Mouse (Mus musculus) kidney, embryonic 16.5 days (tissue): ENCODE data around the gene Cc2d2b. TPM values are rescaled to one million over a fixed set of nuclear protein-coding genes. Genes with fewer than 3 reads are reported as not detected.

Experiments used
- ATAC-seq: fragments of 200-750 bp; cut with Nextera tagmentation; 2 replicates; pipeline ENCODE4 v1.8.0; 2017; ENCODE audit warnings: moderate TSS enrichment; ENCODE audit not compliant: low FRiP score, low TSS enrichment
- H3K27ac ChIP-seq: fragments of 300-500 bp; sonication (generic); 2 replicates; pipeline ENCODE4 v1.5.1; 2014; ENCODE audit warnings: low read length
- H3K27me3 ChIP-seq: fragments of 300-500 bp; sonication (generic); 2 replicates; pipeline ENCODE4 v1.6.1; 2014; ENCODE audit warnings: low read length, control low read depth, mixed read lengths; ENCODE audit not compliant: insufficient read depth
- H3K36me3 ChIP-seq: fragments of 300-500 bp; sonication (generic); 2 replicates; pipeline ENCODE4 v1.6.1; 2014; ENCODE audit warnings: low read length, control low read depth, mixed read lengths; ENCODE audit not compliant: insufficient read depth
- H3K4me1 ChIP-seq: fragments of 300-500 bp; sonication (generic); 2 replicates; pipeline ENCODE4 v1.6.1; 2014; ENCODE audit warnings: low read length, control low read depth, mixed read lengths; ENCODE audit not compliant: insufficient read depth
- H3K4me2 ChIP-seq: fragments of 300-500 bp; sonication (generic); replicated peaks from 2 replicates; pipeline ENCODE4 v1.6.1; 2014; ENCODE audit warnings: low read depth, low read length
- H3K4me3 ChIP-seq: fragments of 300-500 bp; sonication (generic); 2 replicates; pipeline ENCODE4 v1.5.1; 2014; ENCODE audit warnings: mild to moderate bottlenecking, low read length
- H3K9ac ChIP-seq: fragments of 300-500 bp; sonication (generic); replicated peaks from 2 replicates; pipeline ENCODE4 v1.6.1; 2014; ENCODE audit warnings: low read length
- H3K9me3 ChIP-seq: fragments of 300-500 bp; sonication (generic); 2 replicates; pipeline ENCODE4 v1.6.1; 2016; ENCODE audit warnings: low read length, control low read depth
- WGBS: fragments of 180-500 bp; shearing (Covaris S2); extraction: QIAGEN DNeasy Blood & Tissue Kit; methylation state at CpG from one replicate; pipeline ENCODE4 v1.1.7; 2014; 5-methylcytosine and 5-hydroxymethylcytosine counted together
- polyA plus RNA-seq: library from polyadenylated mRNA; unstranded; fragments of >200 nt; fragmentation: Nextera tagmentation; extraction: Ambion mirVana; gene quantifications from 2 replicates; pipeline ENCODE4 v1.2.1, GENCODE M21; 2015

The Cc2d2b gene
- polyA plus RNA-seq, 1 experiment from 2014 or later = 0.04 TPM

DNA sequence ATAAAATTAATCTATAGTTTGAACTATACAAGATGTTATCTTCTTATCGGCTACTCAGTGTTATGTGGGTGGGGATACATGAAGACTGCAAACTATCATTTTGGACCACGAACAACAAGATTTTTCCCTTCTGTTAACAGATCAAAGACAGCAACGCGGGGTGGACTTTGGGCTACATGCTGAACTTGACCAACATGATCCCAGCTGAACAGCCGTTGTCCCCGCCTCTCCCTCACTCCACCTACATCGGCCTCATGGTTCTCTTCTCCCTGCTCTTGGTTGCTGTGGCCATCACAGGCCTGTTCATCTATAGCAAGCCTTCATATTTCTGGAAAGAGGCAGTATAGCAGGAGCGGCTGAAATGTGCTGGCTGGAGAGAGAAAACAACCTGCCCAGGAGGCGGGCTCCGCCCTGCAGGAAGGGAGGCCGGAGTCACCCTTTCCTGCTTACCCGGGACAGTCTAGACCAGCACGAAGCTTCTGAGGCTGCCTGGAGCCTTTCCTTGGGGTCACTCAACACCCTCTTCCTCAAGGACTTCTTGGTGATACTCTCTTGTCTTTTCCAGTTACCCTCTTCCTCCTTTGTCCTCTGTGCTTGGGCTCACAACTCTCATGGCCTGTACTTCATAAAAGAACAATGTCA is 9.7 kb upstream of the Cc2d2b start:
- Histone ChIP-seq H3K4me3 (no peak overlapping the region), H3K9ac (no peak overlapping the region), H3K4me1 (no peaks in the 10 kb centered on the region), H3K36me3 (no peaks in the 10 kb centered on the region), H3K27ac (no peak overlapping the region), H3K4me2 (no peak overlapping the region), H3K27me3 (no peaks in the 10 kb centered on the region), H3K9me3 (no peaks in the 10 kb centered on the region)
- ATAC-seq = no peak
- 83% methylated on average over 13 of the region's 13 CpGs for WGBS

DNA sequence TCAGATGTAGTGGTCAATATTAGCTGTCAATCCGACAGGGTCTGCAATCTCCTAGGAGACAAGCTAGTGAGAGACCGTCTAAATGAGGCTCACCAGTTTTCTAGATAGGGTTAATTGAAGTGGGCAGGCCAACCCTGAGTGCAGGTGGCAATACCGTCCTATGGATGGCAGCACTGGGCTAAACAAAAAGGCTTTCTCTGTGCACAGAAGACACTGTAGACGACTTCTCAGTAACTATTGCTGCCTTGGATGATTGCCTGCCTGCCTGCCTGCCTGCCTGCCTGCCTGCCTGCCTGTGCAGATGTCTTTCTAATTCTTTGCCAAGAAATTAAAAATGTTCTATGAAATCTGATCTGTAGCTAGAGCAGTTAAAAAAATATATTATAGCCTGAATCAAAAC is 1.9 kb upstream of the Cc2d2b start:
- Histone ChIP-seq H3K36me3 (no peaks in the 10 kb centered on the region), H3K4me2 (no peak overlapping the region), H3K27me3 (no peaks in the 10 kb centered on the region), H3K27ac (no peak overlapping the region), H3K4me3 (no peak overlapping the region), H3K4me1 (no peaks in the 10 kb centered on the region), H3K9ac (no peak overlapping the region), H3K9me3 (no peaks in the 10 kb centered on the region)
- no peak for ATAC-seq
- 48% methylated on average over 4 of the region's 4 CpGs for WGBS

DNA sequence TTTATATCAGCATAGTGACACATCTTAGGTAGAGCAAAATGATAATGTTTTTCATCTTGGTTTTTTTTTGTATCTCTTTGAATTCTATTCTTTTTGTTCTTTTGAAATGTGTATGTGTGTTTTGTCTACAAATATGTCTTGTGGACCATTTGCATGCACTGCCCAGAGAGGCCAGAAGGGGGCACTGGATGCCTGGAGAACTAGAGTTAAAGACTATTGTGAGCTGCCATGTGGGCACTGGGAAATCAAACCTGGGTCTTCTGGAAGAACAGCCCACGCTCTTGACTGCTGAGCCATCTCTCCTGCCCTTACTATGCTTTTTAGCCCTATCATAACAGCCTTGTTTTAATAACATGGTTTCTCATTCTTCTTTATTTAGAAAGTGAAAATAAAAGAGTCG is 5.8 kb downstream of the Cc2d2b start:
- H3K27ac ChIP-seq = no peak overlapping the region
- H3K9ac ChIP-seq = no peak overlapping the region
- 77% methylated on average over 2 of the region's 2 CpGs for WGBS
- ATAC-seq = no peak
- H3K4me1 ChIP-seq = no peaks in the 10 kb centered on the region
- H3K27me3 ChIP-seq = no peaks in the 10 kb centered on the region
- H3K36me3 ChIP-seq = no peaks in the 10 kb centered on the region
- H3K9me3 ChIP-seq = peaks cover 2% of the 10 kb centered on the region; the same call in 1 of the 2 replicates
- H3K4me3 ChIP-seq = no peak overlapping the region
- no peak overlapping the region for H3K4me2 ChIP-seq

DNA sequence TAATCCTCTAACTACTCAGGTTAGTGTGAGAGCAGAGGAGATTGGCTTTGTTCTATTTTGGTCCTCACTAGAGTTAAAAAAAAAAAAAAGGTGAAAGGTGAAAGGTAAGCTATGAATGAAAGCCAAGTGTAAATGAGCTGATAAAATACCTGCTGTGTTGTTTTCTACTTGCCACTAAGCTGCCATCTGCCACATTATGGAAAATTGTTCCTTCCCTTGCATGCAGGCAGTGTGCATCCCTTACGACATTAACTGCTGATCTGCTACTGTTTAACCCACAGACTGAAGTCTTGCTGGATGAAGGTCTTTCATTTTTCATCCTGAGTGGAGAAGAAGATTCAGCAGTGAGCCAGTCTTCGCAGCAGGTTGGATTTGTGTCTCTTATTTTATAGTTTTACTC is 11.5 kb downstream of the Cc2d2b start:
- Histone ChIP-seq H3K4me1 (no peaks in the 10 kb centered on the region), H3K36me3 (no peaks in the 10 kb centered on the region), H3K27me3 (no peaks in the 10 kb centered on the region), H3K27ac (no peak overlapping the region), H3K4me2 (no peak overlapping the region), H3K9ac (no peak overlapping the region), H3K4me3 (no peak overlapping the region), H3K9me3 (no peaks in the 10 kb centered on the region)
- WGBS = 75% methylated on average over 2 of the region's 2 CpGs
- no peak for ATAC-seq

DNA sequence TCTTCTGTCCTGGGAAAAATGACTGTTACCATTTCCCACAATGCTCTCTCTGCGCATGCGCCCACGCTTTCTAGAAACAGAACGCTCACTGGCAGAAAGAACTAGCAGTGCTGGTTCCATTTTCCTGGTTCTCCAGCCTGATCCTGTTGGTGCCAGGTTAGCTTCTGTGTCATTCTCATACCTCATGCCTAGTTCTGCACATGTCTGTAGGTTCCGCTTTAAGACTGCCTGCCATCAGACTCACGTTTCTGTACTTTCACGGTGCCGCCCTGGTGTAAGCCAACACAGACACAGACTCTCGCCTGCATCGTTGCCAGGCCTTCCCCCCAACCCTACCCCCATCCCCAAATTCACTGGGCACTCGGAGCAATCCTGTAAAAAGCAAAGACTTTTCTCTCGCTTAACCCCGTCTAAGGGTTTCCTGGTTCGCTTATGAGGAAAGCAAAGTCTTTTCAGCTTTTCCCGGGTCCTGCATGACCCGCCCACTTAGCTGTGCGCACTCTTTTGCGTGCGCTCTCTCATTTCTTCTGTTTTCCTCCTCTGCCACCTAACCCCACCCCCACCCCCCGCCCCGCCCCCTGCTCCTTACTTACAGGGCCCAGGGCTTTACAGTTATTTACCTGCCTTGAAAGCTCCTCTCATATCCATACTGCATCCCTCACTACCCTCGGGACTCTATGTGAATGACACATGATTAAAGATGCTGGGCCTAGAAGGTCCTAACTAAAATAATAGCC is 13.6 kb downstream of the Cc2d2b start:
- Histone ChIP-seq H3K9me3 (no peaks in the 10 kb centered on the region), H3K9ac (peak overlapping the region; percentile 14), H3K27ac (no peak overlapping the region), H3K4me3 (peak overlapping the region; percentile 37), H3K27me3 (no peaks in the 10 kb centered on the region), H3K4me1 (no peaks in the 10 kb centered on the region), H3K4me2 (peak overlapping the region; percentile 62), H3K36me3 (no peaks in the 10 kb centered on the region)
- ATAC-seq = 0 out of 2 replicates have a peak, but pooled peaks have one; percentile 15
- WGBS = 35% methylated on average over 22 of the region's 22 CpGs

DNA sequence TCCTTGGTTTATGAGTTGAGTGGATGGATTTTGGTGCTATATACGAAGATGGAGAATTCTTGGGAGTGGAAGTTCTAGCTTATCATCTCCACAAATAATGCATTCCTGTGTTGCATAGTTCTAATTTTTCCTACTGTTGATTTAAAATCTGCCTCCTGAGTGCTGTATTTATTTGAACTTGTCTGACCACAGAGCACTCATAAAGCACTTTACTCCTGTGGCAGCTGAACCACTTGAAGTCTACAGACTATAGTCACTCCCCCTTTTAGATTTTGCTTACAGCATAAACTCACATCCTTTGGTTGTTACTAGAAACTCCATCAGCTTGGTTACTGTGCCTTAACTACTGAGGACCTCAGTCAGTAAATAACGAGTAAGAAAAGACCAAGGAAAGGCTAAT is 18.6 kb downstream of the Cc2d2b start:
- Histone ChIP-seq H3K27me3 (no peaks in the 10 kb centered on the region), H3K4me2 (no peak overlapping the region), H3K4me3 (no peak overlapping the region), H3K27ac (no peak overlapping the region), H3K9ac (no peak overlapping the region), H3K9me3 (peaks cover 4% of the 10 kb centered on the region; the same call in 1 of the 2 replicates), H3K36me3 (no peaks in the 10 kb centered on the region), H3K4me1 (no peaks in the 10 kb centered on the region)
- 76% methylated on average over 2 of the region's 2 CpGs for WGBS
- ATAC-seq = no peak

DNA sequence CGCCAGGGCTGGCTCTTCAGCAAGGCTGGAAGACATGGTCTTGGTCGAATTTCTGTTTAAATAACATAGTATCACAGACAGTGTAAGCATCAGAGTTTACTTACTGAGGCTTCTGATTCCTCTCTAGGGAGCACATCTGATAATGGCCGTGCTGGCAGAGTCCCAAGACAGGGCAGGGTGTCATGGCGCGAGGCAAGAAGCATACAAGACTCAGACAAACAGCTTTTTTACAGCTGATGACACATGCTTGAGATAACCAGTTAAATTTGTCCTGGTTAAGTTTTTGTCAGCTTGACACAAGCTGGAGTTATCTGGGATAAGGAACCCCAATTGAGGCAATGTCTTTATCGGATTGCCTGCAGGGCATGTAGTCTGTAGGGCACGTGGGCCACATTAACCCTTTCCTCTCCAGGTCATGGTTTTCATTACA is 20.8 kb downstream of the Cc2d2b start:
- Histone ChIP-seq H3K4me1 (0 out of 2 replicates have a peak, but pooled peaks cover 3% of the 10 kb centered on the region), H3K27me3 (no peaks in the 10 kb centered on the region), H3K9ac (no peak overlapping the region), H3K9me3 (peaks cover 4% of the 10 kb centered on the region; the same call in 1 of the 2 replicates), H3K4me3 (no peak overlapping the region), H3K27ac (no peak overlapping the region), H3K36me3 (no peaks in the 10 kb centered on the region), H3K4me2 (no peak overlapping the region)
- ATAC-seq = no peak
- 41% methylated on average over 7 of the region's 7 CpGs for WGBS

DNA sequence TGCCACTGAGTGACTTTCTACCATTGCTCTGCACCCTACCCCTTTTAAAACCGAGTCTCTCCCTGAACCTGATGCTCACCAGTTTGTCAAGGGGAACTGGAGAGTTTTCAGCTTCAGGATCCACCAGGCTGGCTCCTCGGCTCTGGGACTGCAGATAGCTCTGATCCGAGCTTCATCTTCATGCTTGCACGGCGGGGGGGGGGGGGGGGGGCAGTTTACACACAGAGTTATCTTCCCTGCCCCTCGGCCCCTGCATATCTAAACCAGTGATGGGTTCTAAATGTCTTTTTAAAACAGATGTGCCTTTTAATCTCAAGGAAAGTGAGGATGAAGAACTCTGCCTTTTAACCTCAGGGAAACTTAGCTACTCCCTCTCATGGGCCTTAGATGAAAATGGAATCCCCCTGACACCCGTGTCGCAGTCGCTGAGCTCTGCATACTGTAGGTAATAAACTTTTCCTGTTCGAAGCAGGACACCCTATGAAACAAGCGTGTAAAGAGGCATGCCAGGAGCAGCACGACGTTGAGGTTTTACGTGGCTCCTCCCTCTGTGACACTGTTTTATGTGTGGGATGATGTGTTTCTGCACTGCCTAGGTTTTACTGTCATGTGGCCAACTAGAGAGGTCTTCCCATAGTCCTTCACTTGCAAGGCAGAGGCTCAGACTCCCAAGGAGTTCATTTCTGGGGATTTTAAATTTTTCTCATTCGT is 39.6 kb downstream of the Cc2d2b start:
- Histone ChIP-seq H3K4me3 (no peak overlapping the region), H3K9ac (no peak overlapping the region), H3K4me1 (no peaks in the 10 kb centered on the region), H3K4me2 (no peak overlapping the region), H3K27ac (no peak overlapping the region), H3K36me3 (no peaks in the 10 kb centered on the region), H3K27me3 (no peaks in the 10 kb centered on the region), H3K9me3 (no peaks in the 10 kb centered on the region)
- ATAC-seq = no peak
- WGBS = 67% methylated on average over 15 of the region's 15 CpGs

DNA sequence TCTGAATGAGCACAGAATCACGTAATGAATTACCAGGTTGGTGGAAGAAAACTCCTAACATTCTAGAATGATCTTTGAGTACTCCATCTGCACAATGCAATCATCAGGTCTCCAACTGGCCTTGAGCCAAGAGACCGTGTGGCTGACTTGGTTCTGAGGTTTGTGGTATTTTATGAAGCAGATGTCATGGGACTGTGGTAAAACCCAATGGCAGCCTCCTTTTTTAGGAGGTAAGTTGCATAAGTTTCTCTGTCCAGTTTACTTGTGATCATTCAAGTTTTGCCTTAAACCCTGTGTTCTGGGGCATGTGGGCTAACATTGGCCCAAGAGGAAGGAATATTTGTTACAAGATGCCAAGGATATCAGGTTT is 40.1 kb downstream of the Cc2d2b start:
- Histone ChIP-seq H3K4me2 (no peak overlapping the region), H3K27ac (no peak overlapping the region), H3K27me3 (no peaks in the 10 kb centered on the region), H3K9me3 (no peaks in the 10 kb centered on the region), H3K36me3 (no peaks in the 10 kb centered on the region), H3K4me3 (no peak overlapping the region), H3K9ac (no peak overlapping the region), H3K4me1 (no peaks in the 10 kb centered on the region)
- no peak for ATAC-seq
- WGBS = 84% methylated on average over 2 of the region's 2 CpGs
